Mouse (Mus musculus) midbrain, embryonic 10.5 days (tissue): ENCODE results near the gene Pxmp4. TPM values are rescaled to one million over a fixed set of nuclear protein-coding genes. Genes with fewer than 3 reads are reported as not detected.

Source experiments
- DNase-seq: peaks from one replicate; pipeline ENCODE4 v3.0.0-alpha.2; 2017; ENCODE audit warnings: low spot score
- H3K27ac ChIP-seq: fragments of 300-500 bp; sonication (generic); replicated peaks from 2 replicates; pipeline ENCODE4 v1.5.1; 2016; ENCODE audit warnings: mild to moderate bottlenecking
- H3K27me3 ChIP-seq: fragments of 300-500 bp; sonication (generic); 2 replicates; pipeline ENCODE4 v1.6.1; 2016; ENCODE audit warnings: low read depth, mild to moderate bottlenecking; ENCODE audit not compliant: poor library complexity, severe bottlenecking
- H3K36me3 ChIP-seq: fragments of 300-500 bp; sonication (generic); 2 replicates; pipeline ENCODE4 v1.6.1; 2016; ENCODE audit warnings: mild to moderate bottlenecking, moderate library complexity
- H3K4me1 ChIP-seq: fragments of 300-500 bp; sonication (generic); 2 replicates; pipeline ENCODE4 v1.6.1; 2016
- H3K4me3 ChIP-seq: fragments of 300-500 bp; sonication (generic); 2 replicates; pipeline ENCODE4 v1.5.1; 2016; ENCODE audit warnings: mild to moderate bottlenecking, moderate library complexity
- H3K9me3 ChIP-seq: fragments of 300-500 bp; sonication (generic); replicated peaks from 2 replicates; pipeline ENCODE4 v1.6.1; 2016; ENCODE audit warnings: mild to moderate bottlenecking
- WGBS: fragments of 180-500 bp; shearing (Covaris S2); methylation state at CpG from one replicate; pipeline ENCODE4 v1.1.7; 2016; 5-methylcytosine and 5-hydroxymethylcytosine counted together
- polyA plus RNA-seq: library from polyadenylated mRNA; unstranded; fragments of >200 nt; fragmentation: Nextera tagmentation; extraction: Ambion mirVana; gene quantifications from 2 replicates; pipeline ENCODE4 v1.2.1, GENCODE M21; 2016

The Pxmp4 gene
- polyA plus RNA-seq, 1 experiment from 2014 or later, result 13.9 TPM

GRCm38 (mm10) chr2:154549127-154549885, 54.2 kb downstream of the Pxmp4 start:
- peaks cover 56% of the 10 kb centered on the region for H3K27me3 ChIP-seq
- DNase-seq, result peak; percentile 85
- H3K4me3 ChIP-seq, result peak overlapping the region; percentile 57
- peaks cover 7% of the 10 kb centered on the region; the same call in 1 of the 2 replicates for H3K36me3 ChIP-seq
- peaks cover 30% of the 10 kb centered on the region for H3K4me1 ChIP-seq
- WGBS, result 3% methylated on average over 48 of the region's 48 CpGs
- no peaks in the 10 kb centered on the region for H3K9me3 ChIP-seq
- H3K27ac ChIP-seq, result peak overlapping the region; percentile 84

- peak; percentile 37 for DNase-seq
- Histone ChIP-seq H3K4me1 (peaks cover 30% of the 10 kb centered on the region), H3K9me3 (no peaks in the 10 kb centered on the region), H3K36me3 (peaks cover 3% of the 10 kb centered on the region; the same call in 1 of the 2 replicates), H3K27ac (0 out of 2 replicates have a peak overlapping the region, but pooled peaks have one; percentile 84), H3K4me3 (peak overlapping the region; percentile 57; the same call in 1 of the 2 replicates), H3K27me3 (peaks cover 53% of the 10 kb centered on the region)
- WGBS, result 29% methylated on average over 3 of the region's 3 CpGs
Observed at GRCm38 (mm10) chr2:154548688-154549087, 54.8 kb downstream of the Pxmp4 start.

DNA sequence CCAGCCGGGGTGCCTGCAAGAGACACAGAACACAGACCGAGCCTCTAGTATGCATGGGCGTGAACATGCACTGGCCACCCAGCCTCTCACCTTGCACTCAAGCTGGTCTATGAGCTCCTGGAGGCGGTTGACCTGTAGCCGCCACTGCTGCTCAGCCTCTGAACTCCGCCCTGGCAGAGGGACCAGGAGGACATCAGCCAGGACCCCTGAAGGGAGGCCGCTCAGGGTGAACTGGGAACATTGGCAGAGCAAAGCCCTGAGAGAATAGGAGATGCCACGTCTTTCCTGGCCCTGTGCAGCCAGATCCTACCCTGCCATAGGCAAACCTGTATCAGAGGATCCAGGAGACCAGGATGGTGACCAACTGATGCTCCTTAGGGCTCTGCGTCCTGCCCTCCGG, 56.8 kb downstream of the Pxmp4 start, which contains the start of gene 1700003F12Rik:
Gene 1700003F12Rik, plus strand, starts transcription at position 375 of the 400 bp plus-strand sequence.
- DNase-seq, result peak; percentile 12
- H3K9me3 ChIP-seq, result no peaks in the 10 kb centered on the region
- peaks cover 33% of the 10 kb centered on the region for H3K27me3 ChIP-seq
- H3K4me3 ChIP-seq, result no peak within 1 kb of the TSS
- WGBS, result 93% methylated on average over 10 of the region's 10 CpGs
- no peak within 1 kb of the TSS for H3K27ac ChIP-seq
- peaks cover 18% of the 10 kb centered on the region for H3K4me1 ChIP-seq
- peaks cover 3% of the 10 kb centered on the region; the same call in 1 of the 2 replicates for H3K36me3 ChIP-seq

DNA sequence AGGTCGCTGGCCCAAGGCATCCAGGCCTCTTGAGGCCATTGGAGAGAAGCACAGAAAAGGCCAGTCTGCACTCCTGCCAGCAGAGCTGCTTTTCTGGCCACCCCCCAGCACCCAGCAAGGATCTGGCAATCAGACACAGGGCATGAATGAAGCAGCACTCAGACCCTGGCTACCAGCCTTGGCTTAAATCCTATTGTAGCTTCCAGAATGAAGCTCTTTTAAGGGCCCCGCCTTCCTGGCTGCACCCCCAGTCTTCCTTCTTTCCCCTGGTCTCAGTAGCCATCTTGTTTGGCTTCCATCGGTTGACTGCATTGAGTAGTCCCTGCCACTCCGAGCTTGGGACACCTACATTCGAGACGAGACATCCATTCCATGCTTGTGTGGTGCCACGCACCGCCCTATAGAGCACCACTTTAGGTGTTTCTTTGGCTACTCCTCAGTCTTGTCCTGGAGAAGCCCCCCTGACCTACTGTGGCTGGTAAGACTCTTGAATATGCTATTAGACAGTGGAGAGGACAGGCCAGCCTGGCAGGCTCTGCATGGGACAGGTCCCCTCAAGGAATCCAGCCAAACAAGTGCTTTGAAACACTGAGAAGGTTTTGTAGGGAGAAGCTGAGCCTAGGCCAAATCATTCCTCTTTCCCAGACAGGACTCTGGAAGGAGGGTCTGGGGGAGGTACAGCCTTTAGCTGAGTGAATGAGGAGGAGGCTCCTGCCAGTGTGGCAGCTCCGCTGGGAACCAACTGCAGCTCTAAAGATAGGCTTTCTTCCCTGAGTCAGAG, 59.8 kb downstream of the Pxmp4 start:
- H3K27ac ChIP-seq, result no peak overlapping the region
- no peaks in the 10 kb centered on the region; the same call in 1 of the 2 replicates for H3K9me3 ChIP-seq
- H3K4me1 ChIP-seq, result peaks cover 4% of the 10 kb centered on the region
- peaks cover 22% of the 10 kb centered on the region for H3K36me3 ChIP-seq
- DNase-seq, result peak; percentile 11
- 85% methylated on average over 9 of the region's 9 CpGs for WGBS
- no peak overlapping the region for H3K4me3 ChIP-seq
- 0 out of 2 replicates have a peak, but pooled peaks cover 4% of the 10 kb centered on the region for H3K27me3 ChIP-seq

GRCm38 (mm10) chr2:154541630-154542029, 61.9 kb downstream of the Pxmp4 start:
- Histone ChIP-seq H3K27ac (no peak overlapping the region), H3K9me3 (no peaks in the 10 kb centered on the region; the same call in 1 of the 2 replicates), H3K4me3 (no peak overlapping the region), H3K27me3 (no peaks in the 10 kb centered on the region), H3K4me1 (0 out of 2 replicates have a peak, but pooled peaks cover 6% of the 10 kb centered on the region), H3K36me3 (peaks cover 43% of the 10 kb centered on the region)
- no peak for DNase-seq
- 82% methylated on average over 2 of the region's 2 CpGs for WGBS

DNA sequence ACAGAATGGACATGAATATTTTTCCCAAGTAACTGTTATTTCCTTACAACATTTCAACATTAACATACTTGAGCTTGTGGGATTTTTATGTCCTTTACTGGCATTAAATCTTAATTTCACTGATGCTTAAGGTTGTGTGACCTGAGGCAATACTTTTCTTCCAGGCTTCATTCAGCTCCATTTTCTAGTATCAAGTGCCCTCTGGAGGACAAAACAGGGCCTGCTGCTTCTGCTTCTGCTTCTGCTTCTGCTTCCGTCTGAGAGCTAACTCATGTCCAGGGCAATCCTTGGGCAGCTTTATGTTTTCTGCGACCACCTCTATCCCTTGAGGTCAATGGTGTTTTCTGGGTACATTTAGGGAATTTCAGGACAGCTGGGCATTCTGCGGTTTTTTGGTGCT, 63.8 kb downstream of the Pxmp4 start:
- Histone ChIP-seq H3K4me3 (no peak overlapping the region), H3K27ac (no peak overlapping the region), H3K36me3 (peaks cover 59% of the 10 kb centered on the region), H3K9me3 (no peaks in the 10 kb centered on the region; the same call in 1 of the 2 replicates), H3K27me3 (no peaks in the 10 kb centered on the region), H3K4me1 (0 out of 2 replicates have a peak, but pooled peaks cover 6% of the 10 kb centered on the region)
- no peak for DNase-seq
- WGBS, result 77% methylated on average over 3 of the region's 3 CpGs

DNA sequence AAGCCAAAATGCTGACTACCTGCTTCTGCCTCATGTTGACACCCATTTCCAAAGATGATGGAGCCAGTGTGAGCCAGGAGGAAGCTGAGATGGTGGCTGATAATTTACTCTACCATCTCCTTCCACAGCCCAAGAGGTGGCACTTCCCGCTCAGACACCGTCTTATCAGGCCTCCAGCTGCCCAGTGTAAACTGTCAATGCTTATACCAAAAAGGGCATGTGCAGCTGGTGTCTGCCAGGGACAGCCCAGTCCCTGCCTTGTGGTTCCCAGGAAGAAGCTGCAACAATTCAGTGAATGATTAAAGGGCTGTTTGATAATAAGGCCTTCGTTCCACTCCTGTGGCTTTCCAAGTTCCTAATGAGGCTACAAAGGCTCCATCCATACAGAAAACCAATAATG, 64.8 kb downstream of the Pxmp4 start:
- Histone ChIP-seq H3K36me3 (peaks cover 69% of the 10 kb centered on the region), H3K27me3 (no peaks in the 10 kb centered on the region), H3K9me3 (no peaks in the 10 kb centered on the region; the same call in 1 of the 2 replicates), H3K4me1 (0 out of 2 replicates have a peak, but pooled peaks cover 6% of the 10 kb centered on the region), H3K4me3 (no peak overlapping the region), H3K27ac (no peak overlapping the region)
- no peak for DNase-seq
- 86% methylated on average over 3 of the region's 3 CpGs for WGBS

- Histone ChIP-seq H3K27me3 (no peaks in the 10 kb centered on the region), H3K27ac (no peak overlapping the region), H3K4me1 (peaks cover 6% of the 10 kb centered on the region; the same call in 1 of the 2 replicates), H3K4me3 (no peak overlapping the region), H3K36me3 (peaks cover 73% of the 10 kb centered on the region), H3K9me3 (no peaks in the 10 kb centered on the region; the same call in 1 of the 2 replicates)
- no peak for DNase-seq
- WGBS, result 89% methylated on average over 2 of the region's 2 CpGs
Observed at GRCm38 (mm10) chr2:154538310-154538709, 65.2 kb downstream of the Pxmp4 start.

Other genes with a start within 250 kb of the Pxmp4 start
- gene Cdk5rap1, start 230.7 kb downstream of the Pxmp4 start, polyA plus RNA-seq, result 14.2 and 15.9 TPM in 2 replicates
- 3.0 and 5.1 TPM in 2 replicates for gene Snta1, start 195.6 kb downstream of the Pxmp4 start, polyA plus RNA-seq
- gene Cbfa2t2, start 167.2 kb downstream of the Pxmp4 start, polyA plus RNA-seq, result 67.4 and 88.4 TPM in 2 replicates
- 4.4 and 5.1 TPM in 2 replicates for gene 1700003F12Rik, start 56.6 kb downstream of the Pxmp4 start, polyA plus RNA-seq
- gene Actl10, start 51.9 kb downstream of the Pxmp4 start, polyA plus RNA-seq, result 0.81 and 0.98 TPM in 2 replicates
- 5.2 and 7.6 TPM in 2 replicates for gene Necab3, start 44.8 kb downstream of the Pxmp4 start, polyA plus RNA-seq
- gene E2f1, start 33.8 kb downstream of the Pxmp4 start, polyA plus RNA-seq, result 34.9 and 35.5 TPM in 2 replicates
- 0.92 and 1.1 TPM in 2 replicates for gene Zfp341, start 9.6 kb upstream of the Pxmp4 start, polyA plus RNA-seq
- 0.30 TPM in 1 of 2 replicates, not detected in the other for gene 4930519P11Rik, start 9.7 kb upstream of the Pxmp4 start, polyA plus RNA-seq
- gene Chmp4b, start 48.0 kb upstream of the Pxmp4 start, polyA plus RNA-seq, result 13.1 and 13.8 TPM in 2 replicates
- not detected in 2 replicates for gene Gm14214, start 166.3 kb upstream of the Pxmp4 start, polyA plus RNA-seq
- 48.3 and 50.1 TPM in 2 replicates for gene Raly, start 187.4 kb upstream of the Pxmp4 start, polyA plus RNA-seq
- 0.68 and 0.94 TPM in 2 replicates for gene a, start 187.7 kb upstream of the Pxmp4 start, polyA plus RNA-seq